Mouse (Mus musculus) urinary bladder, adult 2 months (tissue): ENCODE results near the gene Fam45a. TPM values are rescaled to one million over a fixed set of nuclear protein-coding genes. Genes with fewer than 3 reads are reported as not detected.

ENCODE experiments used
- DNase-seq: peaks from one replicate; pipeline ENCODE4 v3.0.0; 2022; ENCODE audit warnings: low spot score
- polyA plus RNA-seq: library from polyadenylated mRNA; depleted of rRNA; stranded (reverse); fragments of >200 nt; gene quantifications from 2 replicates; pipeline ENCODE4 v1.2.3, GENCODE M21; 2012; rRNA removed

Fam45a gene
- 31.2 and 34.0 TPM in 2 replicates for polyA plus RNA-seq

DNA sequence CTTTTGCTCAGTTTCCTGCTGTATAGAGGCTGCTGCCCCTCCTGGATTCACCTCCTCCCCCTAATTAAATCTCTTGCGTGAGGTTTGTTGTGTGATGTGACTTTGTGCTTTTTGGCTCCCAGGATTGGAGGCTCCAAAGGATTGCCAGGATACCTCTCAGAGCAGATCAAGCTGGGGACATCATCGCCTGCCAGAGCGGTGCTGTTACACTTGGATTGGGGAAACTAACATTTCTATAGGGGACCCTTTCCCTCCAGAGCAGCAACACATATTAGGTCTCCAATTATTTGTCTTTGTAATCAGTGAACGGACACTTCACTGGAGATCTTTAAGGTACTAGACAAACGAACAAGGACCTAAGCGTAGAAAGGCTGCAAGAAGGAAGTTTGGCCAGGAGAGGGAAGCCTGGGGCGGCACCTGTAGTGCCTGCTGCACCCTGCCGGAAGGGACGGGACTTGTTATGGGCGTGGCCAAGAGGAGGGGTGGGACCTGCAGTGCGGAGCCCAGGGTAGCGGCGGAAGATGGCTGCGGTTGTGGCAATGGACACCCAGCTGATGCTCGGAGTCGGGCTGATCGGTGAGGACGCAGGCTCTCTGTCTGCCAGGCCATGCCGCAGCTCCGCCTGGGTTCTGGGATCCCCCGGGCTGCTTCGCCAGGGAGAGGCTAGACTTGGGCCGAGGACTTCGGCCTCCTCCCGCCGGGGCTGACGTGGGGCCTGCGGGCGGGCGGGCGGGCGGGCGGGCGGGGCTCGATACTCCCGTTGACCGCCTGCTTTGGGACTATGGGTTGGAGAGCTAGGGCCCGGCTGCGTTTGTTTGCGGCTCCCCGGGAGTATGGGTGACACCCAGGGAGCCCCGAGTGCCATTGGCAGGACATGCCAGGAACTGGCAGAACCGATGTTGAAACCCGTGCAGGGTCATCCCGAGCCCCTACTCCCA is at the start of gene Fam45a:
Gene Fam45a (plus strand): TSS at position 488 of the 938 bp plus-strand sequence.
- DNase-seq: peak; percentile 78

DNA sequence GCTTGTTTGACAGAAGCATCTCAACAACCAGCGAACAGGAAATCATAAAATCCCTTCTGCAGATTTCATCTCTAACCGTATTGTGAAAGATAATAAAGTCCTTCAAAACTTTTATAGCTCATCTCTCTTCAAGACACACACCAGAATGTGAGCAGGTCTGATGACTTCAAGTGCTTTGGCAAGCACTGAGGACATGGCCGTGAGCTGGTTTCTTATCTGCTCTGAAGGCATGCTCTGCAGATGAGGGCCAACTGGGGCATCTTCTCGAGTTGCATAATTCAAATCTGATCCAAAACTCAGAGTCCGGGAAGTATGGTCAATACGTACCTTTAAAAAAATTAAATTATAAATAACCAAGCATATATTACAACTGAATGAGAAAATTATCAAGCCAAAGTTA is 38.0 kb upstream of the Fam45a start:
- no peak for DNase-seq

DNA sequence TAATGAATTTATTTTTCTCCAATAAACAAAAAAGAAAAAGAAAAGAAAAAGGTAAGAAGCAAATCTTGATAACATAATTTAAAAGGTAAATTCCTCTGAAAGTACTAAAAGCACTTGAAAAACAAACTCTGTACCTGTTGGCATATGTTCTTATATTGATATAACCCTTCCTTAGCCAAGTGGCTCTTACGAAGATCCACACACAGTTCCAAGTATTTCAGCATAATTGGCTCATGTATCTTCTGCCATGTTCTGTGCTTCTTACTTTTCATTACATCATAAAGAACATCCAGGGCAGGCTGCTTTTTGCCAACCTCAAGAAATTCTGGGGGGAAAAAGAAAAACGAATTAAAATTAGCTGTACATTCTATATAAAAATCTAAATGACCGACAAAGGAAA is 29.4 kb upstream of the Fam45a start:
- no peak for DNase-seq

DNA sequence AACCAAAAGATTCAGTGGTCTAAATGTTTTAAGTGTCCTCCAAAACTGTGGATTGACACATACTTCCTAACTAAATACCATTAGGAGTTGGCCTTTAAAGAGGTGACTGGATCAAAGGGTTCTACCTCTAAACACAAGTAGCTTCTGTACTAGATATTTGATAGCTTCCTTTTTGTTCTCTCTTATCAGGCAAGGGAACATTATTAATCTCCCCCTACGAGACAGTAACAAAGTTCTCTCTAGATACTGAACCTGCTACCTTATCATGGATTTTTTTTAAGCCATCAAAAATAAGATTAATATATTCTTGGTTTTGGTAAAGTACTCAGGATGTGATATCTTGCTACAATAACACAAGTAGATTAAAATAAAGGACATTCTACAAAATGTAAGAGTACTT is 26.7 kb upstream of the Fam45a start:
- DNase-seq: no peak

DNA sequence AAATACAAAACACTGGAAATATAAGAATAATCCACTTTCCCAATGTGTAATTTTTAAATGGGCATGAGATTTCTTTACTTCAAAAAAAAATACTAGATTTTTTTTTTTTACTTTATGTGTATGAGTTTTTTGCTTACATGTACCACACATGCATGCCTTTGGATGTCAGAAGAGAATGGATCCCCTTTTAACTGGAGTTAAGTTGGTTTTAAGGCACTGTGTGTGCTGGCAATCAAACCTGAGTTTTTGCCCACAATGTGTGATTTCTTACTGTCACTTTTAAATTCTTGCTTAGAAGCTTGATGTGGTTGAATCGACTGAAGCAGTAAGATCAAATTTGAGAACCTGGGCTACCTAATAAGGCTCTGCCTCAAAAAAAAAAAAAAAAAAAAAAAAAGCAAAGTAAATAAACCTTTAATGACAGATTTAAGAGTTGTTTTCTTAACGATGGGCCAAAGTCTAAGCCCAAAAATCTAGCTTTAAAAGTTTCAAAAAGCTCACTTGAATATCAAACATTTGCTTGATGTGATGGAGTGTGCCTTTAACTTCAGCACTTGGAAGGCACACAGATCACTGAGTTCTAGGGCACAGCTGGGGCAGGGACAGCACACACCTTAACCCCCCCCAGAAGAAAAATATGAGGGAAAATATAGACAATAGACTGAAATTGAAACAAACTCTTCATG is 23.8 kb upstream of the Fam45a start:
- DNase-seq: no peak

DNA sequence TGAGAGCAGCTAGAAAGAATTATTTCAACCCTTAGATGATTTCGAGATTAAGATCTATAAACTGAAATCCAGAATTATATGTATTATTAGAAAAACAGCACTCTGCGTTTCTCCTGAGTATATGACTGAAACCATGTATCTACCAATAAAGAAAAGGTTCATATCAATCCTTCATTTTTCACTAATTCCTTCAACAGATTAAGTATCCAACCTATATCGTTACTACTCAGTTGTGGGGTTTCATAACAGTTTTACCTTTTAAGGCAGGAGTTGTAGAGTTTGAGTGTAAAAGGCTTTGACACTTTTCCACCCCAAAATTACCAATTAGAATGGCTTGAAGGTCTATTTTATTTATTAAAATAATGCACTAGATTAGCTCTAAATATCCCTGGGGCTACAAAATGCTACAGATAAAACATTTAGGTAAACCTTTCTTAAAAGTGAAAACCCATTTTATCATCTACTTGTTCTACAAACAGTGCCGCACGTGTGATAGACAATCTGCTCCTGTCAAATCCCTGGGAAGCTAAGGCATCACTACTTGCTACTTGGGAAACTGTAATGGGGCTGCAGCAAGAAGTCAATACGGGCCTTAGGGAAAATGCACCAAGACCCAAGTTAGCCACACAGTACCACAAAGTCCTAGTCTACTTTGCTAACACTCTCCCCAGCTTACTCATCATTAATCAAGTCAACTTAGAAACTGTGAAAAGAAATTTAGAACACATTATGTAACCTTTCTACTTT is 23.0 kb upstream of the Fam45a start:
- DNase-seq: no peak

DNA sequence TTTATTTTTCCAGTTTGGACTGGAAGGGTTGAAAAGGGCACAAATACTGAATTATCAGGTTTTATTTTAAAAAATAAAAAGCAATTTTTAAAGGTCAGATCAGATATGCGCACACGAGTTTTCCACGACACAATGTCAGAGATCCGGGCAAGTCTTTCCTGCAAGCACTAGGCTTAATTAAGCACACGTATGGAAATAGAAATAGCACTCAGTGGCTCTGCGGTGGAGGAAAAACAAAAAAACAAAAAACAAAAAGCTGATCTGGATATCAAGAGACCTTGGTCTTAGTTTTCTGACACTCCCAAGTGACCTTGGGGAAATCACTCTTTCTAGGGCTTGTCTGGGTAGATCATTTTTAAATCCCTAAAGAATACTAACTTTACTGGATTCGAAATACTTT is 21.9 kb upstream of the Fam45a start:
- DNase-seq: no peak

DNA sequence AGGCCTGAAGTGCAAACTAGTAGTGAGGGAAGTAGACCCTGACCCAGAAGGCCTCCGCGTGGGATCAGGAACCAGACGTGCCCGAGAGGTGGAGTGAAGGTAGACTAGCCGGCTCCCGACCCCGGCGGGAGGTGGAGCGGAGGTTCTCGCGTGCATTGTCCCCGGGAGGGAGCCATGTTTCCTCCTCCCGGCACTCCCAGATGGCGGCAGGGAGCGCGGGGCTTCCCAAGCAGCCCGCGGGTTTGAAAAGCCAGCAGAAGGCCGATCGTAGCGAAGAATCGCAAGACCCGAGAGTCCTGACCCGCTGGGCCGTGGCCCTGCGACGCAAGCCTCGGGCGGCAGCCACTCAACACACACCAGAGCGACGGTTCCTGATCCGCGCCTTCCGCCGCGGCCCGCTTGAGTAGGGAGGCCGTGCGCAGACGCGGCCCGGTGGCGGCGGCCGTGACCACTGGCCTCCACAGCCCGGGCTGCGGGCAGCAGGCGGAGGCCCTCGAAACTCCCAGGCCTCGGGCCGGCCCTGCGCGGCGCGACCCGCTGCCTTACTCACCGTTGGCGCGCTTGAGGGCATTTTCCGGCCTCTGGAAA is 21.4 kb upstream of the Fam45a start:
- peak; percentile 60 for DNase-seq

DNA sequence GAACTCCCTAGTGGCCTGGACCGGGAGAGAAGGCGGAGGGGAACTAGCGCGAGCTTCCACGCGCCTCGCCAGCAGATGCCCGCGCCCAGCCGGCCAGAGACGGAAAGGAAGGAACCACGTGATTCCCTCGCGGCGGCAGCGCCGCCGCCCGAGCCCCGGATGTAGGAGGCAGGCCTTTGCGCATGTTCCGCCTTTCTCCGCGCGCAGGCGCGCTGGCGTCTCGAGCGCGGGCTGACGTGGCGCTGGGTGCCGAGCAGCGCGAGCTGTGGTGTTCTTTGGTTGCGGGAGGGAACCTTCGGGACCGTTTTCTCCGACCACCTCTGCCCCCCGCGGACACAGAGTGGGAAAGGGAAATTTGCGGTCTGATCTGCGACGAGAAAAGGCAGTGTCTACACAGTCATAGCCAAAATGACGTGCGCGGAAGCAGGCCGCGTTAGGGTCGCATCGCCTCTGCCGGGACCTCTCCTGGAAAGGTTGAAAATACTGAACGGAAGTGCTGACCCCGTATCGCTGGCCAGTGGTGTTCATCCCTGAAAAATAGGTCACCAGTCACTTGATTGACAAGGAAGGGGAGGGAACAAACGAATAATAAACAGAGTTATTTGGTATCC is 20.7 kb upstream of the Fam45a start, which contains the start of gene Eif3a:
Gene Eif3a (minus strand): TSS at position 108 of the 611 bp plus-strand sequence.
- peak; percentile 94 for DNase-seq

DNA sequence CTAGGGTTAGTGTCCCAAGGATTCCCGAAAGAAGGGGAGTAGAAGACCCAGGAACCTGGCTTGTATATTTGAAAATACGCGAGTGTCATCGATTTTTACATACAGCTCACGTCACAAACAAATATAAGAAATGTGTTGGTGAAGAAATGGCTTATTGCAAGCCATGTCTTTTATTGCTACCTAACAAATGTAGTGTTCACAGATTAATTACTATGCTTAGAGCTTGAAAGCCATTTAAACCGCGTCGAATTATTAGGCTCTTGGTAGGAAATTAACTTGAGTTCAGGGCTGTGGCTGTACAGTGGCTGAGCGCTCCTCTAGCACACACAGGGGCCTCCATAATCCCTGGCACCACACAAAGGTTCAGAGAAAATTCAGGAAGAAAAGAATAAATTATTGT is 20.2 kb upstream of the Fam45a start:
- no peak for DNase-seq

DNA sequence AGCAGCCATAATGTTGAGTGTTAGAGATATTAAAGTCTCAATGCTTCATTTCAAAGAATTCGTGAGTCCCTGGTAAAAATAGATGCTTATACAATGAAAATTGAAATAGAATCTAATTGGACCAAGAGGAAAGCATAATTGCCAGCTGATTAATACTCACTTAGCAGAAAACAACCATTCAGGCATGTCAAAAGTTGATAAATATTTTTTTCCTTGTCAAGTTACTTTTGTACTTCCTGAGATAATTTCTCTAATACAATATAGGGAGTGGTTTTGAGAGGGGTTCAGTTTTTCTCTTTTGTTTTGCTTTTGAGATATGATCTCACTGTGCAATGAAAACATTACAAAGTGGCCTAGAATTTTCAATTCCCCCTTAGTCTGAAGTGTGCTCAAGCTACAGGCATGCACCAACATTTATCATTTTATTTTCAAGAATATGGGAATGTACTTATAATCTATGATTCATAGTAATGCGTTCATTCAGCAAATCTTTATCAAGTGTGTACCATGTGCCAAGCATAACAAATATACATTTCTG is 18.1 kb upstream of the Fam45a start:
- no peak for DNase-seq

DNA sequence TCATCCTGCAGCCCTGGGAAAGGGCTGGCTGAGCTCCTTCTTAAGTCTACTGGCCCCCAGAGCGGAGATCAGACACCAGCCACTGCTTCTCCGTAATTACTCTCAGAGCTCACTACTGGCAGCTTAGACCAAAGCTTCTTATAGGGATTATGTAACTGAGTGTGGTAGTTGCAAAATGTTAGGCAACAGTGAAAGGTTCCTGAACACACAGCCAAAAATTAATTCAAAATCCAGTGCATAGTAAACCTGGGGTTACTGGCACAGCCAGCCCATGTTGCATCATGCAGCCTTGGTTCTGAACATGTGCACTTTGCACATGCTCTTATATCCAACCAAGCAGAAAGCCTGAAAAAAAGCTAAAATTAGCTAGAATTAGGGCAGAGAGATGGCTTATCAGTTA is 16.1 kb upstream of the Fam45a start:
- no peak for DNase-seq

DNA sequence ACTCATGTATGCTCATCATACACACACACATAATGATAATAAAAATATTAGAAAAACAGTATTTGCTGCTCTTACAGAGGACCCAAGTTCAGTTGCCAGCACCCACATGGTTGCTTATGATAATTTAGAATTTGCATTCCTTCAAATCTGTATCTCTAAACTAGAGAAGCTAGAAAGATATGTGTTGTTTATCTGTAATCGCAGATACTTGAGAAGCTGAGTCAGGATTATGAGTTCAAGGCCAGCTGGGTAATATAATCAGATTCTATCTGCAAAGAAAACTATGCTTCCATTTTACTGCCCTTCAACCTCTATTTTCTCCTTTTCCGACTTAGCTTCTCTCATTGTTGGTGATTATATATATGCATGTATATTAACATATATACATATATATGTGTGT is 14.0 kb upstream of the Fam45a start:
- DNase-seq: no peak

DNA sequence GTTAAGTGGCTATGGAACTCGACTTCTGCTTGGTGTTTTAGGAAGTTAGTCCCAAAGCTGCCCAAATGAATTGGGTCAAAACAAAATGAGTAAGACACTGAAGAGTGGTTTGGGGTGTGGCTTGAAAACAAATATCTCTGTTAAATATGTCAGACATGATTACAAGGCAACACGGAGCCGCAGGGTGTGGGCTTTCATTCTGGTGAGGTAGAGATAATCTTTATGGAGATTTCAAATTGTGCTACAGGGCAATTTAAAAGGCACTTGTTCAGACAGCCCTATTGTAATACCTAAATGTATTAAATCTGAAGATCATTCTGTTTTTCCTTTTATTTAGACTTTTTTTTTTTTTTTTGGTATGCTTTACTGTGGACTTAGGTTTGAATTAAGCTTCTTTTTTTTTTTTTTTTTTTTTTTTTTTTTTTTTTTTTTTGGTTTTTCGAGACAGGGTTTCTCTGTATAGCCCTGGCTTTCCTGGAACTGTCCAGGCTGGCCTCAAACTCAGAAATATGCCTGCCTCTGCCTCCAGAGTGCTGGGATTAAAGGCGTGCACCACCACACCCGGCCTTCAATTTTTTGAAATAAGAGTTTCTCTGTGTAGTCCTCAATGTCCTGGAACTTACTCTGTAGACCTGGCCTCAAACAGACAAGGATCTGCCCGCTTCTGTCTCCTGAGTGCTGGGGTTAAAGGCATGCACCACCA is 11.4 kb upstream of the Fam45a start:
- DNase-seq: no peak

DNA sequence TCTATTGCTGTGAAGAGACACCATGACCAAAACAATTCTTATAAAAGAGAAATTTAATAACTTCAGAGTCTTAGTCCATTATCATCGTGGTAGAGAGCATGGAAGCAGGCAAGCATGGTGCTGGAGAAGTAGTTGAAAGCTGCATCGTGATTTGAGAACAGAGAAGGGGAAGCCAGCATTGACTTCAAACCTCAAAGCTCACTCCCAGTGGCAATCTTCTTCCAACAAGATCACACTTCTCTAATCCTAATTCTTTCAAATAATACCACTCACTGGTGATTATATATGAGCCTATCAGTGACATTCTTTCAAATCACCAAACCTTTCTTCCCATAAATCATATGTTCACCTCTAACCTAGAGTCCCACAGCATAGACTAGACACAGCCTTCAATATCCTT is 6.5 kb upstream of the Fam45a start:
- DNase-seq: no peak

DNA sequence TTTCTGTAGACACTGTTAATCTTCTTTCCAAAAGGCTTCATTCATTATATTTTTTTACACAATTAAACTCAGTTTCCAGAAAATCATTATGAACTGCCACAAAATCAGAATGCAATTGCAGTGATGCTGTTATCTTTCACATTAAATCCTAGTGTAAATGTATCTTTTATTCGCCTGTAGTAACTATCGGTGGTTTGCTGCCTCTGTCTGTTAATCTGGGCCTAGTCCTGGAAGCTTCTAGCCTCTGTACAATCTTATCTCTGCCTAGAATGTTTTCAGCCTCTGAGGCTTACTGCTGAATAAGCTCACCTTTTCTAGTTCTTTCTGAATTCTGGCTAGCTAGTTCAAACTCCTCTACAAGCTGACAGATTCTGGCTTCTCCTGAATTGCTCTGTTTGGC is 1.5 kb upstream of the Fam45a start:
- no peak for DNase-seq

DNA sequence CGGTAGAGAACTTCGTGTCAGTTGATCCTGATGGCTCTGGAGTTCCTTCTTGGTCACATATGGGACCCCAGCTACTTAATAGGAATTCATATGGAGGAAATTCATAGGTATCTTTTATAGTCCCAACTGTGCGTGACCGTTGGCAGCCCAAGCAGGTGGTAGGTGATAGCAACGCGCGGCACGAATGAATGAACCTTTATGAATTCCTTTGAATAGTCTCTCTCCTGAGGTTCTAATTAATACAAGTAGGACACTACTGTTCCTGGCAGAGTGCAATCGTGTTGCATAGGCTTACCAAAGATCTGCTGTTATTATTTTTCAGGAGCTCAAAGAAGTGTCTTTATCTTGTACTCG is 628 bp downstream of the Fam45a start:
- no peak for DNase-seq

DNA sequence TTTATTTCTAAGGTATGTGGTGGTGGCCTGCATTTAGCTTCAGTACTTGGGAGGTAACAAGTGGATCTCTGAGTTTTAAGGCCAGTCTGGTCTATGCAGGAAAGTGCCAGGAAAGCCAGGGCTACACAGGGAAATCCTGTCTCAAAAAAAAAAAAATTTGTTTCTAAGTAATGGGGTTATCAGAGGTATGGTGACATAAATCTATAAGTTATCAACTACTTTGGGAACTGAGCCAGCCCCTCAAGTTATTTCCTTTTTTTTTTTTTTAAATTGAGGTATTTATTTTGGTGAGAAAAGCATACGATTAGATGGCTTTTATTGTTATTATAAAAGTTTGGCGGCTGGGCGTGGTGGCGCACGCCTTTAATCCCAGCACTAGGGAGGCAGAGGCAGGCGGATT is 1.7 kb downstream of the Fam45a start:
- DNase-seq: no peak

DNA sequence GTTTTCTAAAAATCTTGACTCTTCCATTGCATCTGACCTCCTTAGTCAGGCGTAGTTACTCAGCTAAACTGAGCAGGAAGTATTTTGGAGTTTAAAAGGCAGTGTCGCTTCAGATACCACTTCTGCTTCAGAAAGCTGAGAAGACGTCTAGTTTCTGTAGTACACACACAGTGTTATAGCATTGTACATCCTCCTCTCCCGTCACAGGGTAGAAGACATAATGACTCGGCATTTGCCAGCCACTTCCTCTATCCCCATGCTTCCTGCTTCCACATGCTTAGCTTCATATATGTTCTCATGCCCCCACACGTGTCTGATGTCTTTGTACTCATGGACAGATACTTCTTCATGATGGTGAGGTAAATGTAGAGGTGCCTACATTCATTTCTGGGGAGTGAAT is 7.3 kb downstream of the Fam45a start:
- DNase-seq: no peak

DNA sequence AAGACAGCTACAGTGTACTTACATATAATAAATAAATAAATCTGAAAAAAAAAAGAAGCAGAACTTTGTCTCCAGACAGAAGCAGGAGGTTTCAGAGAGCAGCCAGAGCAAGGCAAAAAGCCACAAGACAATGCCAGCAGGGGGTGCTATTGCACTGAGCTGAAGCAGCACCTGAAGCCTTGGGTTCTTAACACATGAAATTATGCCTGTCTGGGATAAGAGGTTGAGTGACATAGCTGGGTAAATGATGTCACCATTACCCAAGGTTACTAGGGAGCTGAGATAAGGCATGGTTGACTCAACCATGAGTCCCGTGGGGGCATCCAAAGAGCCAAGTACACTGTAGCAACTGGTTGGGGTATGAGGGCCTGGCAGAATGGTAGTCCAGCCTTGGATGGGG is 26.4 kb downstream of the Fam45a start:
- DNase-seq: peak; percentile 45

DNA sequence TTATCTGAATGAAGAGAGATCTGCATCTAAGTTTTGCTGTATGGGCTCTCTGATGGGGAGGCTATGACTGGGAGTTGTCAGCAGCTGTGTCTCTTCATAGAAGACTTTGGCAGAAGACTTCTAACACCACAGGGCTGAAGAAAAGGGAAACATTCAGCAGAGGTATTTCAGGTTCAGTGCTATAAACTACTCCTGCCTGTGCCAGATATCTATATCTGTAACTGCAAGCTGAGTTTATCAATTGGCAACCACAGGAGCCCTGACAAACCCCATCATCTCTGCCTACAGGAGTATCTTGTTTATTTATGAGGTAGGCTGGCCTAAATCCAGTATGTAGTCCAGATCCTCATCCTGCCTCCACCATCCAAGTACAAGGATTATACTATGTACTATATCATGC is 31.9 kb downstream of the Fam45a start:
- DNase-seq: no peak
